Mouse (Mus musculus) embryonic facial prominence, embryonic 12.5 days (tissue): Measurements from ENCODE around the gene Mapkapk3. TPM values are rescaled to one million over a fixed set of nuclear protein-coding genes. Genes with fewer than 3 reads are reported as not detected.

Experiments used
- ATAC-seq: fragments of 200-750 bp; cut with Nextera tagmentation; 2 replicates; pipeline ENCODE4 v1.8.0; 2017; ENCODE audit not compliant: insufficient number of reproducible peaks, insufficient read depth, low FRiP score, low TSS enrichment
- H3K27ac ChIP-seq: fragments of 300-500 bp; sonication (generic); 2 replicates; pipeline ENCODE4 v1.5.1; 2016; ENCODE audit warnings: mild to moderate bottlenecking
- H3K27me3 ChIP-seq: fragments of 300-500 bp; sonication (generic); 2 replicates; pipeline ENCODE4 v1.6.1; 2016; ENCODE audit warnings: mild to moderate bottlenecking, moderate library complexity
- H3K36me3 ChIP-seq: fragments of 300-500 bp; sonication (generic); 2 replicates; pipeline ENCODE4 v1.6.1; 2016; ENCODE audit warnings: mild to moderate bottlenecking
- H3K4me1 ChIP-seq: fragments of 300-500 bp; sonication (generic); 2 replicates; pipeline ENCODE4 v1.6.1; 2016
- H3K4me2 ChIP-seq: fragments of 300-500 bp; sonication (generic); replicated peaks from 2 replicates; pipeline ENCODE4 v1.6.1; 2016; ENCODE audit warnings: mild to moderate bottlenecking, moderate library complexity
- H3K4me3 ChIP-seq: fragments of 300-500 bp; sonication (generic); 2 replicates; pipeline ENCODE4 v1.5.1; 2016; ENCODE audit warnings: mild to moderate bottlenecking
- H3K9ac ChIP-seq: fragments of 300-500 bp; sonication (generic); 2 replicates; pipeline ENCODE4 v1.6.1; 2016; ENCODE audit warnings: mild to moderate bottlenecking, moderate library complexity
- H3K9me3 ChIP-seq: fragments of 300-500 bp; sonication (generic); 2 replicates; pipeline ENCODE4 v1.6.1; 2016; ENCODE audit warnings: mild to moderate bottlenecking, moderate library complexity
- WGBS: fragments of 180-500 bp; shearing (Covaris S2); methylation state at CpG from one replicate; pipeline ENCODE4 v1.1.7; 2016; 5-methylcytosine and 5-hydroxymethylcytosine counted together
- microRNA-seq: library from miRNA; unstranded; fragments of <30 nt; microRNA quantifications from one replicate; pipeline ENCODE4, GENCODE M21; 2017
- polyA plus RNA-seq: library from polyadenylated mRNA; unstranded; fragments of >200 nt; fragmentation: Nextera tagmentation; extraction: Ambion mirVana; gene quantifications from 2 replicates; pipeline ENCODE4 v1.2.1, GENCODE M21; 2016

The Mapkapk3 gene
- polyA plus RNA-seq, 1 experiment from 2014 or later: 5.2 TPM

- peak overlapping the region; percentile 48 for H3K9ac ChIP-seq
- peak; percentile 70 for ATAC-seq
- WGBS: 2% methylated on average over 48 of the region's 50 CpGs
- H3K4me3 ChIP-seq: peak overlapping the region; percentile 62
- peak overlapping the region; percentile 99 for H3K4me2 ChIP-seq
- H3K27me3 ChIP-seq: peaks cover 74% of the 10 kb centered on the region
- no peaks in the 10 kb centered on the region for H3K36me3 ChIP-seq
- peaks cover 4% of the 10 kb centered on the region; the same call in 1 of the 2 replicates for H3K4me1 ChIP-seq
- no peaks in the 10 kb centered on the region for H3K9me3 ChIP-seq
- H3K27ac ChIP-seq: no peak overlapping the region
These were observed 58.6 kb downstream of the Mapkapk3 start for GRCm38 (mm10) chr9:107230991-107231538.

GRCm38 (mm10) chr9:107224597-107224996 lies 65.1 kb downstream of the Mapkapk3 start:
- H3K9me3 ChIP-seq: no peaks in the 10 kb centered on the region
- H3K27ac ChIP-seq: no peak overlapping the region
- no peaks in the 10 kb centered on the region for H3K4me1 ChIP-seq
- no peak overlapping the region for H3K4me2 ChIP-seq
- H3K4me3 ChIP-seq: no peak overlapping the region
- no peak for ATAC-seq
- 81% methylated on average over 1 of the region's 1 CpGs for WGBS
- no peaks in the 10 kb centered on the region for H3K36me3 ChIP-seq
- H3K27me3 ChIP-seq: peaks cover 22% of the 10 kb centered on the region
- no peak overlapping the region for H3K9ac ChIP-seq

Small RNA genes within 50 kb of the gene (microRNA-seq; reads per million reads assigned to microRNA genes)
- gene Gm22238: not detected

Other genes with a start within 250 kb of the Mapkapk3 start
- 1.5 and 1.9 TPM in 2 replicates for gene Dock3, start 58.0 kb downstream of the Mapkapk3 start, polyA plus RNA-seq
- 8.4 and 12.0 TPM in 2 replicates for gene Cish, start 6.1 kb upstream of the Mapkapk3 start, polyA plus RNA-seq
- gene Hemk1, start 48.5 kb upstream of the Mapkapk3 start, polyA plus RNA-seq: 12.4 and 13.2 TPM in 2 replicates
- 1.4 and 1.8 TPM in 2 replicates for gene 6430571L13Rik, start 50.7 kb upstream of the Mapkapk3 start, polyA plus RNA-seq
- gene Cacna2d2, start 109.7 kb upstream of the Mapkapk3 start, polyA plus RNA-seq: 1.1 and 1.2 TPM in 2 replicates
- 49.7 and 50.1 TPM in 2 replicates for gene Tmem115, start 244.1 kb upstream of the Mapkapk3 start, polyA plus RNA-seq